Mouse (Mus musculus) urinary bladder, adult 2 months (tissue): ENCODE results near the gene Ugt3a2. TPM values are rescaled to one million over a fixed set of nuclear protein-coding genes. Genes with fewer than 3 reads are reported as not detected.

Experiments used
- DNase-seq: peaks from one replicate; pipeline ENCODE4 v3.0.0; 2022; ENCODE audit warnings: low spot score
- polyA plus RNA-seq: library from polyadenylated mRNA; depleted of rRNA; stranded (reverse); fragments of >200 nt; gene quantifications from 2 replicates; pipeline ENCODE4 v1.2.3, GENCODE M21; 2012; rRNA removed

Ugt3a2 gene
- 0.03 TPM in 1 of 2 replicates, not detected in the other for polyA plus RNA-seq

- DNase-seq, result no peak
Observed at GRCm38 (mm10) chr15:9335341-9335740, at the start of gene Ugt3a2. TSS of gene Ugt3a2 (plus strand) at chr15:9335550.

DNA sequence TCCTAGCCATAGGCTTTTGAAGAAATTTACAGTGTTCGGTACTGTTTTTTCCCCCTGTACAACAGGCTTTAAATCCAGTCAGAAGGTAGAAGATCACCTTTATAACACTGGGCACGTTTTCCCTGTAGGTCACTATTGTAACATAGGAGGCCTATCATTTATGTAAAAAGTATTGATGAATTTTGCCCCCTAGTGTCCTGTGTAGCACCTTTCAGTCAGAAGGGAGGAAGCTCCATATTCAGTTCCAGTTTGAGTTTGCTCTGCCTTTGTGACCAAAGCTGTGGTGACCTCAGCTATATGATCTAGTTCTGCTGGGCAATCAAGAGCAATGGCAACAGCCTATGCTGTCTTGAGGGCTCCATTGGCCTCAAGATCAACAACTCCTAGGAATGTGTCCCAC is 45.7 kb upstream of the Ugt3a2 start:
- DNase-seq, result no peak

GRCm38 (mm10) chr15:9305978-9306692 is 29.2 kb upstream of the Ugt3a2 start:
- DNase-seq, result no peak

- DNase-seq, result no peak
Observed at GRCm38 (mm10) chr15:9334596-9334995, 754 bp upstream of the Ugt3a2 start.

- DNase-seq, result no peak
Observed at GRCm38 (mm10) chr15:9336616-9337015, 1.3 kb downstream of the Ugt3a2 start.

- DNase-seq, result no peak
Observed at GRCm38 (mm10) chr15:9337021-9337420, 1.7 kb downstream of the Ugt3a2 start.

DNA sequence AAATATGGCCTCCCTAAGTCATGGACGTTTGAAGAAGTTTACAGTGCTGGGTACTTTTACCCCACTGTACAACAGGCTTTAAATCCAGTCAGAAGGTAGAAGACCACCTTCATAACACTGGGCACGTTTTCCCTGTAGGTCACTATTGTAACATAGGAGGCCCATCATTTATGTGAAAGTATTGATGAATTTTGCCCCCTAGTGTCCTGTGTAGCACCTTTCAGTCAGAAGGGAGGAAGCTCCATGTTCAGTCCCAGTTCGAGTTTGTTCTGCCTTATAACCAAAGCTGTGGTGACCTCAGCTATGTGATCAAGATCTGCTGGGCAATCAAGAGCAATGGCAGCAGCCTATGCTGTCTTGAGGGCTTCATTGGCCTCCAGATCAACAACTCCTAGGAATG is 13.4 kb downstream of the Ugt3a2 start:
- DNase-seq, result no peak

DNA sequence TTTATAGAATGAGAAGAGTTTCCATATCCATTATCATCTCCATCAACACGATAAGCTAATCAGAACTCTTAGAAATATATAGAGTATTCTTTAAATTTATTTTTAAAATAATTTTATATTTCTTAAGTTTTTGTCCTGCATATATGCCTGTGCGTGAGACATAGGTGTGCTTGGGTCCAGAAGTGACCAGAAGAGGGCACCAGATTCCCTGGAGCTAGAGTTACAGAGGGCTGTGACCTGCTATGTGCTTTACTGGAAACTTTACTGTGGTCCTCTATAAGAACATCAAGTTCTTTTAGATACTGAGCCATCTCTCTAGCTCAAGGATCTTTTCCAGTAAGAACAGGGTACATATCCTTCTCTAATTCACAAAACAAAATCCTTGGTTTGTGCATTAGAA is 27.5 kb downstream of the Ugt3a2 start:
- DNase-seq, result no peak

DNA sequence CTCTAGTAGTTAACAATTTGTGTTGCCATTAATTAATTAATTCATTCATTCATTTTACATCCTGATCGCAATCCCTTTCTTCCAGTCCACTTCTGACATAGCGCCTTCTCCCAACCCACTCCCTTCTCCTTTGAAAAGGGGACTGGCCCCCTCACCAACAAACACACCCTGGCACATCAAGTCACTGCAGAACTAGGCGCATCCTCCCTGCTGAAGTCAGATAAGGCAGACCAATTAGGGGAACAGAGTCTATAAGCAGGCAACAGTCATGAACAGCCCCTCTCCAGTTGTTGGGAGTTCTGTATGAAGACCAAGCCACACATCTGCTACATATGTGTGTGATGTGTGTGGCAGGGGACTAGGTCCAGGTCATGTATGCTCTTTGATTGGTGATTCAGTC is 33.4 kb downstream of the Ugt3a2 start:
- DNase-seq, result no peak

GRCm38 (mm10) chr15:9376281-9376680 is 40.9 kb downstream of the Ugt3a2 start:
- no peak for DNase-seq

- no peak for DNase-seq
Observed at GRCm38 (mm10) chr15:9409475-9409874, 74.1 kb downstream of the Ugt3a2 start.

Other genes starting within 250 kb of the Ugt3a2 start
- 9.3 and 9.5 TPM in 2 replicates for gene Lmbrd2, start 195.0 kb upstream of the Ugt3a2 start, polyA plus RNA-seq
- gene Skp2, start 180.1 kb upstream of the Ugt3a2 start, polyA plus RNA-seq, result 1.5 and 2.0 TPM in 2 replicates
- not detected in 2 replicates for gene Ugt3a1, start 58.7 kb upstream of the Ugt3a2 start, polyA plus RNA-seq
- gene Capsl, start 100.5 kb downstream of the Ugt3a2 start, polyA plus RNA-seq, result 8.5 and 10.1 TPM in 2 replicates
- 0.65 and 1.3 TPM in 2 replicates for gene Il7r, start 194.6 kb downstream of the Ugt3a2 start, polyA plus RNA-seq